Mouse (Mus musculus) heart, postnatal 0 days (tissue): ENCODE data around the gene Trit1.

Experiments
- CTCF ChIP-seq: IDR thresholded peaks from 2 replicates; pipeline ENCODE4 v1.5.1; 2016; ENCODE audit warnings: antibody characterized with exemption, control low read depth, low read depth
- EP300 ChIP-seq: IDR thresholded peaks from 2 replicates; pipeline ENCODE4 v1.6.1; 2016; ENCODE audit warnings: antibody characterized with exemption, low read depth

DNA sequence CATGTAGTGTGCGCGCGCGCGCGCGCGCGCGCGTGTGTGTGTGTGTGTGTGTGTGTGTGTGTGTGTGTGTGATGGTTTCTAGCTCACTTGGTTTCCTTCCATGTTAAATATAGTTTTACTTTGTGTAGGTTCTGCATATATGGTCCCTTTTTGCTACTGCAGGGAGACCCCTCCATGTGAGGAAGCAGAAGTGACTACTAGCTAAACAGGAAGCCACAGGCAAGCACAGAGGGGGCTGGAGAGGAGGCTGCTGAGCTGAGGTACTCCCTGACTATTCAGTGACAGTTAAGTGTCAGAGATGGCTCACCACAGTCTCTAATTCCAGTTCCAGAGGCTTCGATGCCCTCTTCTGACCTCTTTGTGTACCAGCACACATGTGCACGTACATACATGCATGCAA, 9.8 kb downstream of the Trit1 start:
- TF ChIP-seq CTCF (no peak), EP300 (no peak)
